ENCODE assay signal across 28 mouse cellular contexts in the genomic region with DNA sequence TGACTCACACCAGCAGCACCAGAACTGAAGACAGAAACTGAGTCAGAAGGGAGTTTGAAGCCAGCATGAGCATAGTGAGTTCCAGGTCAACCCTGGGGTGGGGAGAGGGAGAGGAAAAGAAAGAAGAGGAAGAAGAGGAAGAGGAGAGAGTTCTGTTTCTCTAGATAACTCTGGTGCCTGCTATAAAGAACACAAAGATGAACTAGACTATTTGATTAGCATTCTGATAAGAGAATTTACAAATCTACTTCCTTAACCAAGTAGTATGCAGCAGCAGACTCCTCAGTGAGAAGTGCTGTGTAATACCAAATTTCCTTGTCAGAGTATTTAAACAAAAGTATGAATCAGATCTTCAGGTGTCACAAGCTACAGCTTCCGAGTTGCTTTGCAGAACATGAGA. TPM values are rescaled to one million over a fixed set of nuclear protein-coding genes. Genes with fewer than 3 reads are reported as not detected.
A peak's percentile ranks its signal among the peaks of the same experiment; 100 is the strongest.
DNase-seq lines count a peak whose midpoint lies in the region; ATAC-seq and TF ChIP-seq lines count a peak whose summit lies in the region.
"Had no signal": no experiment of that assay in that cellular context is flagged by ENCODE, and none has a peak within 500 bp of the region (broad histone marks: within the 10 kb centered on the region; RNA-seq: fewer than 3 reads in every experiment).

No protein-coding gene starts in this region.

- H3K9me3 ChIP-seq in G1E (replicated peaks) (no peaks in the 10 kb centered on the region), MEL (replicated peaks; ENCODE audit: insufficient read depth, low read length) (no peaks in the 10 kb centered on the region)

- TF ChIP-seq CTCF in G1E (IDR thresholded peaks at IDR 0.05; ENCODE audit: low read depth, low read length) (no peak), MEL (IDR thresholded peaks at IDR 0.05 in 2 of 3, conservative IDR thresholded peaks at IDR 0.05 in 1 of 3; ENCODE audit: control insufficient read depth in 1 of 3, insufficient read depth in 1 of 3, low read depth in 2 of 3, low read length in 3 of 3, poor library complexity in 1 of 3, severe bottlenecking in 1 of 3) (no peak)

- no peaks in the 10 kb centered on the region for H3K79me2 ChIP-seq in MEL (ENCODE audit: control insufficient read depth, insufficient read depth, low read length, poor library complexity)

- TF ChIP-seq EP300 in MEL (IDR thresholded peaks at IDR 0.05; ENCODE audit: low read depth in 1 of 2, low read length in 2 of 2) = peak; percentile 91 to 99

- no peak for TF ChIP-seq RAD21 in MEL (IDR thresholded peaks at IDR 0.05; ENCODE audit: low read depth, low read length)

- intact Hi-C loops in left cerebral cortex, postnatal 36 days (cut with DNase I) = no loop called here

- TF ChIP-seq POLR2A in MEL (IDR thresholded peaks at IDR 0.05; ENCODE audit: control insufficient read depth in 1 of 2, insufficient read depth in 1 of 2, low read depth in 1 of 2, low read length in 2 of 2, poor library complexity in 1 of 2) = no peak

- H3K27ac ChIP-seq in MEL (ENCODE audit: control insufficient read depth, low read depth, low read length) = peak overlapping the region; percentile 74

- H3K27me3 ChIP-seq in G1E (ENCODE audit: insufficient read depth, low read length) = no peaks in the 10 kb centered on the region
- H3K27me3 ChIP-seq in MEL (ENCODE audit: control insufficient read depth in 1 of 2, insufficient read depth in 2 of 2, low read length in 2 of 2) = no peaks in the 10 kb centered on the region
- H3K27me3 ChIP-seq: CH12.LX had no signal

- peak; percentile 87 for ATAC-seq in G1E (ENCODE audit: extremely low read depth, insufficient number of reproducible peaks, low FRiP score, poor library complexity, severe bottlenecking)
- ATAC-seq: activated CD4-positive, CD25-positive, alpha-beta regulatory T cell, adult 4 months; CD4-positive, CD25-positive, alpha-beta regulatory T cell, adult 4 months; Patski had no signal

- no peak overlapping the region for H3K4me3 ChIP-seq in G1E (ENCODE audit: low read depth, low read length)
- H3K4me3 ChIP-seq in MEL (ENCODE audit: control insufficient read depth in 1 of 2, insufficient read depth in 1 of 2, low read depth in 2 of 2, low read length in 2 of 2) = no peak overlapping the region

- no peak overlapping the region for H3K9ac ChIP-seq in MEL (ENCODE audit: control insufficient read depth, low read depth, low read length, poor library complexity, severe bottlenecking)

- DNase-seq in 416B (ENCODE audit: low read depth) (peak; percentile 68), G1E (ENCODE audit: low spot score) (no peak), MEL (ENCODE audit: low read depth, low spot score) (peak; percentile 80), MEL-GATA-1-ER (ENCODE audit: extremely low read depth, low read depth) (peak; percentile 59)
- no peak for DNase-seq in left cerebral cortex, postnatal 36 days (ENCODE audit: low spot score in 2 of 2)
- DNase-seq in T-cell, adult 2 months (ENCODE audit: low spot score) = no peak
- no peak for DNase-seq in right cerebral cortex, adult 18-20 months
- no peak for DNase-seq in lung, postnatal 36 days
- DNase-seq: adrenal gland, adult 2 months; adrenal gland, adult 8-10 months; adrenal gland, postnatal 10 days; adrenal gland, postnatal 14 days; adrenal gland, postnatal 25 days; adrenal gland, postnatal 36 days; B cell, adult 2 months; cerebellum, adult 11 months; cerebellum, adult 11-12 months; cerebellum, adult 18-20 months; cerebellum, adult 2 months; cerebellum, adult 8-10 months; cerebellum, adult 9-10 months; cerebellum, adult 9-11 months had no signal

- H3K4me1 ChIP-seq in G1E (ENCODE audit: insufficient read depth, low read depth, low read length) (peaks cover 18% of the 10 kb centered on the region), MEL (ENCODE audit: control insufficient read depth in 1 of 2, insufficient read depth in 2 of 2, low read length in 2 of 2) (peaks cover 4 to 6% of the 10 kb centered on the region in 2 experiments)

- H3K36me3 ChIP-seq in G1E (replicated peaks) = no peaks in the 10 kb centered on the region
- H3K36me3 ChIP-seq in MEL (ENCODE audit: control insufficient read depth in 1 of 2, insufficient read depth in 2 of 2, low read length in 2 of 2) = peaks cover 0 to 13% of the 10 kb centered on the region in 2 experiments; a peak in 2 of 4 replicates

TF ChIP-seq in MEL, 35 proteins besides CTCF, POLR2A, EP300 and RAD21:
- TF ChIP-seq MYB (IDR thresholded peaks at IDR 0.05; ENCODE audit: low read depth, low read length) = no peak
- no peak for TF ChIP-seq TBP (IDR thresholded peaks at IDR 0.05; ENCODE audit: low read depth, low read length)
- no peak for TF ChIP-seq ZKSCAN1 (IDR thresholded peaks at IDR 0.05; ENCODE audit: low read depth, low read length)
- TF ChIP-seq MAFK (IDR thresholded peaks at IDR 0.05; ENCODE audit: borderline replicate concordance, low read depth, low read length) = no peak
- no peak for TF ChIP-seq MEF2A (IDR thresholded peaks at IDR 0.05; ENCODE audit: extremely low read depth, insufficient replicate concordance, low read depth, low read length, poor library complexity, severe bottlenecking)
- no peak for TF ChIP-seq ZMIZ1 (IDR thresholded peaks at IDR 0.05; ENCODE audit: low read depth, low read length)
- no peak for TF ChIP-seq CHD2 (IDR thresholded peaks at IDR 0.05; ENCODE audit: low read length)
- no peak for TF ChIP-seq MAX (IDR thresholded peaks at IDR 0.05; ENCODE audit: low read length)
- no peak for TF ChIP-seq KAT2A (conservative IDR thresholded peaks at IDR 0.05; ENCODE audit: low read depth, low read length)
- TF ChIP-seq MYC (IDR thresholded peaks at IDR 0.05; ENCODE audit: low read depth, low read length) = 0 out of 2 replicates have a peak, but pooled peaks have one; percentile 68
- no peak for TF ChIP-seq CHD1 (IDR thresholded peaks at IDR 0.05; ENCODE audit: low read depth, low read length)
- no peak for TF ChIP-seq SMC3 (IDR thresholded peaks at IDR 0.05; ENCODE audit: low read depth, low read length)
- peak; percentile 83 for TF ChIP-seq ETS1 (IDR thresholded peaks at IDR 0.05; ENCODE audit: low read depth, low read length)
- TF ChIP-seq GABPA (IDR thresholded peaks at IDR 0.05; ENCODE audit: low read depth, low read length) = no peak; the same call in 1 of the 2 replicates
- no peak for TF ChIP-seq NELFE (IDR thresholded peaks at IDR 0.05; ENCODE audit: low read depth, low read length)
- TF ChIP-seq JUND (IDR thresholded peaks at IDR 0.05; ENCODE audit: low read depth, low read length) = no peak
- 0 out of 2 replicates have a peak, but pooled peaks have one; percentile 63 for TF ChIP-seq HCFC1 (IDR thresholded peaks at IDR 0.05; ENCODE audit: low read depth, low read length)
- peak; percentile 69 for TF ChIP-seq TAL1 (IDR thresholded peaks at IDR 0.05; ENCODE audit: low read length)
- TF ChIP-seq ZC3H11A (IDR thresholded peaks at IDR 0.05; ENCODE audit: low read depth, low read length) = no peak
- TF ChIP-seq USF1 (IDR thresholded peaks at IDR 0.05; ENCODE audit: low read depth, low read length) = no peak
- TF ChIP-seq BHLHE40 (IDR thresholded peaks at IDR 0.05; ENCODE audit: borderline replicate concordance, low read depth, low read length) = peak; percentile 42; the same call in 1 of the 2 replicates
- TF ChIP-seq UBTF (IDR thresholded peaks at IDR 0.05; ENCODE audit: borderline replicate concordance, insufficient read depth, low read depth, low read length) = no peak
- no peak for TF ChIP-seq USF2 (IDR thresholded peaks at IDR 0.05; ENCODE audit: borderline replicate concordance in 1 of 2, insufficient read depth in 1 of 2, low read depth in 1 of 2, low read length in 2 of 2)
- peak; percentile 28; the same call in 1 of the 2 replicates for TF ChIP-seq ZNF384 (IDR thresholded peaks at IDR 0.05; ENCODE audit: low read depth, low read length)
- TF ChIP-seq GATA1 (IDR thresholded peaks at IDR 0.05; ENCODE audit: low read depth, low read length) = peak; percentile 98
- no peak for TF ChIP-seq NRF1 (IDR thresholded peaks at IDR 0.05; ENCODE audit: insufficient read depth, low read depth, low read length, poor library complexity, severe bottlenecking)
- no peak for TF ChIP-seq MAZ (IDR thresholded peaks at IDR 0.05; ENCODE audit: low read depth, low read length)
- peak; percentile 65 for TF ChIP-seq SIN3A (IDR thresholded peaks at IDR 0.05; ENCODE audit: low read length)
- TF ChIP-seq ELF1 (IDR thresholded peaks at IDR 0.05; ENCODE audit: low read depth, low read length) = peak; percentile 53; the same call in 1 of the 2 replicates
- no peak for TF ChIP-seq POLR2AphosphoS5 (IDR thresholded peaks at IDR 0.05; ENCODE audit: borderline replicate concordance, low read depth, low read length)
- no peak for TF ChIP-seq POLR2AphosphoS2 (IDR thresholded peaks at IDR 0.05; ENCODE audit: low read length)
- no peak for TF ChIP-seq E2F4 (IDR thresholded peaks at IDR 0.05; ENCODE audit: borderline replicate concordance, low read depth, low read length)
- TF ChIP-seq MXI1 (IDR thresholded peaks at IDR 0.05; ENCODE audit: low read depth, low read length) = no peak; the same call in 1 of the 2 replicates
- TF ChIP-seq RCOR1 (IDR thresholded peaks at IDR 0.05; ENCODE audit: low read depth, low read length) = peak; percentile 79
- TF ChIP-seq TCF12 (IDR thresholded peaks at IDR 0.05; ENCODE audit: low read depth, low read length) = peak; percentile 94

RNA-seq across cellular contexts. Expression of a gene that starts 19.1 kb away (rescaled TPM):
- total RNA-seq in G1E (2014; fragmentation: Nextera tagmentation) = 40.5 and 46.6 TPM in 2 replicates
- total RNA-seq in G1E (2017) = 58.3 and 58.7 TPM in 2 replicates
- polyA plus RNA-seq in G1E (2012) = 35.1 and 41.9 TPM in 2 replicates
- 66.7 TPM in 2 replicates for total RNA-seq in MEL (2012; rRNA removed)
- polyA plus RNA-seq in MEL (2012; ENCODE audit: insufficient read depth in 1 of 2, insufficient read length in 2 of 2, low read depth in 1 of 2, low replicate concordance in 2 of 2, missing spikeins in 1 of 2) = 10 to 100 TPM in 1 of 2 experiments, not detected in 1; 66.5 TPM
- 10 to 100 TPM; 79.5 to 83.5 TPM for total RNA-seq in left cerebral cortex, postnatal 36 days (2021)

RNA-seq across cellular contexts. Expression of a gene that starts 37.3 kb away (rescaled TPM):
- not detected in 2 replicates for total RNA-seq in G1E (2014; fragmentation: Nextera tagmentation)
- not detected in 2 replicates for total RNA-seq in G1E (2017)
- not detected in 2 replicates for polyA plus RNA-seq in G1E (2012)
- total RNA-seq in MEL (2012; rRNA removed) = not detected in 2 replicates
- polyA plus RNA-seq in MEL (2012; ENCODE audit: insufficient read depth in 1 of 2, insufficient read length in 2 of 2, low read depth in 1 of 2, low replicate concordance in 2 of 2, missing spikeins in 1 of 2) = not detected
- total RNA-seq in left cerebral cortex, postnatal 36 days (2021) = not detected
- total RNA-seq: adrenal gland, adult 2 months; adrenal gland, adult 8-10 months; adrenal gland, postnatal 14 days; adrenal gland, postnatal 25 days; adrenal gland, postnatal 36 days; adrenal gland, postnatal 4 days; CH12.LX had no signal
- polyA plus RNA-seq: activated CD4-positive, CD25-positive, alpha-beta regulatory T cell, adult 4 months; adrenal gland, adult 2 months; brain, embryonic 14.5 days; CD4-positive, CD25-positive, alpha-beta regulatory T cell, adult 4 months; cerebellum, adult 2 months had no signal

Comparison
In these comparisons a context has a peak if more than half of its experiments do, and no peak if none do; other contexts are left out.
1. DNase-seq: peak in 416B (single experiment), MEL (single experiment) and MEL-GATA-1-ER (single experiment); none in G1E (single experiment), left cerebral cortex, postnatal 36 days (0 of 2), T-cell, adult 2 months (single experiment), right cerebral cortex, adult 18-20 months (single experiment) and lung, postnatal 36 days (single experiment).